Mouse (Mus musculus) lung, postnatal 0 days (tissue): Measurements from ENCODE around the gene Fam229a. TPM values are rescaled to one million over a fixed set of nuclear protein-coding genes. Genes with fewer than 3 reads are reported as not detected.

Experiments used
- ATAC-seq: fragments of 200-750 bp; cut with Nextera tagmentation; 2 replicates; pipeline ENCODE4 v1.8.0; 2017; ENCODE audit warnings: moderate library complexity
- DNase-seq: peaks from one replicate; pipeline ENCODE4 v3.0.0-alpha.2; 2016; ENCODE audit warnings: low spot score
- H3K27ac ChIP-seq: fragments of 300-500 bp; sonication (generic); 2 replicates; pipeline ENCODE4 v1.5.1; 2014; ENCODE audit warnings: antibody characterized with exemption, mild to moderate bottlenecking, low read length, mixed read lengths
- H3K27me3 ChIP-seq: fragments of 300-500 bp; sonication (generic); replicated peaks from 2 replicates; pipeline ENCODE4 v1.6.1; 2014; ENCODE audit warnings: low read length, mixed read lengths; ENCODE audit not compliant: insufficient read depth
- H3K36me3 ChIP-seq: fragments of 300-500 bp; sonication (generic); 2 replicates; pipeline ENCODE4 v1.6.1; 2014; ENCODE audit warnings: low read length, mixed read lengths; ENCODE audit not compliant: insufficient read depth
- H3K4me1 ChIP-seq: fragments of 300-500 bp; sonication (generic); 2 replicates; pipeline ENCODE4 v1.6.1; 2014; ENCODE audit warnings: antibody characterized with exemption, low read depth, low read length, mixed read lengths; ENCODE audit not compliant: insufficient read depth
- H3K4me2 ChIP-seq: fragments of 300-500 bp; sonication (generic); replicated peaks from 2 replicates; pipeline ENCODE4 v1.6.1; 2014; ENCODE audit warnings: low read depth, mild to moderate bottlenecking, low read length, moderate library complexity, mixed read lengths
- H3K4me3 ChIP-seq: fragments of 300-500 bp; sonication (generic); 2 replicates; pipeline ENCODE4 v1.5.1; 2014; ENCODE audit warnings: low read depth, low read length
- H3K9ac ChIP-seq: fragments of 300-500 bp; sonication (generic); replicated peaks from 2 replicates; pipeline ENCODE4 v1.6.1; 2014; ENCODE audit warnings: low read depth, mild to moderate bottlenecking
- H3K9me3 ChIP-seq: fragments of 300-500 bp; sonication (generic); 2 replicates; pipeline ENCODE4 v1.6.1; 2016; ENCODE audit warnings: low read length, mixed read lengths
- CTCF ChIP-seq: IDR thresholded peaks from 2 replicates; pipeline ENCODE4 v1.5.1; 2016; ENCODE audit warnings: antibody characterized with exemption, mild to moderate bottlenecking
- EP300 ChIP-seq: IDR thresholded peaks from 2 replicates; pipeline ENCODE4 v1.6.1; 2016; ENCODE audit warnings: antibody characterized with exemption, mild to moderate bottlenecking, control low read depth
- WGBS: fragments of 180-500 bp; shearing (Covaris S2); extraction: QIAGEN DNeasy Blood & Tissue Kit; methylation state at CpG from one replicate; pipeline ENCODE4 v1.1.7; 2014; 5-methylcytosine and 5-hydroxymethylcytosine counted together
- polyA plus RNA-seq: library from polyadenylated mRNA; unstranded; fragments of >200 nt; fragmentation: Nextera tagmentation; extraction: Ambion mirVana; gene quantifications from 2 replicates; pipeline ENCODE4 v1.2.1, GENCODE M21; 2015

The Fam229a gene
- polyA plus RNA-seq, 1 experiment from 2014 or later, result 2.5 TPM

DNA sequence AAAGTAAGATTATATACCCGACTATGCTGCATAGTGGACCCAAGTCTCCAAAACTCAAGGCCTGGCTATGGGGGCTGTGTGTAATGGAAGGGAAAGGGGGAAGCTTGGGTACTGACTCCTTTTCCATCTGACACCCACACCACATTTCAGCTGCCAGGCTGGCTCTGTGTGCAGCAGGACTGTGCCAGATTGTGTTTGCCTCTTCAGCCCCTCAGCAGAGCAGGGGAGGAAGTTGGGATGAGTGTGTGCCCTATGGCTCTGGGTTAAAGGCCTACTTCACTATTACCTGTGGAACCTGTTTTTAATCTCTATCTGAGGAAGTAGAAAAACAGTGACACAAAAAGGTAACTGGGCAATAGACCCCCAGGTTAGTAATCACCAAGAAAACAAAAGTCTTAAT lies 9.9 kb upstream of the Fam229a start:
- 86% methylated on average over 1 of the region's 1 CpGs for WGBS

GRCm38 (mm10) chr4:129494681-129495080 lies 3.7 kb downstream of the Fam229a start:
- Histone ChIP-seq H3K4me3 (no peak overlapping the region), H3K36me3 (no peaks in the 10 kb centered on the region), H3K27me3 (peaks cover 4% of the 10 kb centered on the region; the same call in 1 of the 2 replicates), H3K9me3 (no peaks in the 10 kb centered on the region), H3K4me2 (no peak overlapping the region), H3K9ac (no peak overlapping the region), H3K27ac (no peak overlapping the region), H3K4me1 (peaks cover 10% of the 10 kb centered on the region; the same call in 1 of the 2 replicates)
- ATAC-seq, result no peak
- DNase-seq, result no peak
- TF ChIP-seq CTCF (peak; percentile 36; the same call in 1 of the 2 replicates), EP300 (no peak)
- WGBS, result 67% methylated on average over 7 of the region's 7 CpGs

More for the DNA sequence above, 9.9 kb upstream of the Fam229a start:
- Histone ChIP-seq H3K36me3 (peaks cover 47% of the 10 kb centered on the region), H3K9me3 (no peaks in the 10 kb centered on the region), H3K4me1 (no peaks in the 10 kb centered on the region), H3K27ac (no peak overlapping the region), H3K4me3 (no peak overlapping the region), H3K27me3 (no peaks in the 10 kb centered on the region), H3K9ac (no peak overlapping the region), H3K4me2 (no peak overlapping the region)
- no peak for TF ChIP-seq CTCF
- no peak for TF ChIP-seq EP300
- peak; percentile 50; the same call in 1 of the 2 replicates for ATAC-seq
- peak; percentile 45 for DNase-seq

DNA sequence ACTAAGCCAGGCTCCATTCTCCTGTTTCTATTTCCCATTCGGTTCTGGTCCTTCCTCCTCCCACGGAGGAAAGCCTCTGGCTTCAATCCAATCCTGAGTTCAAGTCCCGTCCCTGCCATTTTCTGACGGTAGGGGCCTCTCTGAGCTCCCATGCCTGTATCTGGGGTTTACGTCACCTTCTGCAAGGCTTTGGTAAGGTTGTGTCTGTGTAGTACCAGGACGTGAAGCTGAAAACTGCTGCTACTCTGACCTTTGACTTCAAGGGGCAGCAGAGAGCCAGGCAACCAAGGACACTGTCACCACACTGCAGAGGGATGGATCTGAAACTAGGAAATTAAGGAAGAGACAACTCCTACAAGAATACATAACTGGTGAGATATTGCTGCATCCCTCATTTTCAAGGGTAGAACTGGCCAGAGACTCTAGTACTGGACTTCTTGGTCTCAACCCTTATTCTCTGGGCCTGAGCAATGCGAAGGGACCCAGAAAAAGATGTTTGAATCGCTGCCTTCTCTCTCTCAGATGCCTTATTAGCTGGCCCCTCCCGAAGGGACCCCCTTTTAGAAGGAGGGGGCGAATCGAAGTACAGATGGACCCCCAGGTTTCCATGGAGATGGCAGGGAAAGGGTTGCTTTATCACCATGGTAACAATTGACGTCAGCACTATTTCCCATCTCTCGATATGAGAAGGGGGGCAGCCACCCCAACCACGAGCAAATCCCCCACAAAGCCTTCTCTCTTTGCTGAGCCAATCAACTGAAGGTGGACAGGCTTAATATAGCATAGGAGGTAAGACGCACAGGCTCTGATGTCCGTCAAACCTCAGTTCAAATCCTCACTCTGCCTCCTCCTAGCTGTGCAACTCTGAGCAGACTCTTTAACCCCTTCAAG lies 4.9 kb downstream of the Fam229a start:
- ATAC-seq (no peak), DNase-seq (peak; percentile 52)
- 26% methylated on average over 16 of the region's 16 CpGs for WGBS
- Histone ChIP-seq H3K4me3 (no peak overlapping the region), H3K9ac (no peak overlapping the region), H3K4me1 (peaks cover 8% of the 10 kb centered on the region; the same call in 1 of the 2 replicates), H3K36me3 (no peaks in the 10 kb centered on the region), H3K4me2 (0 out of 2 replicates have a peak overlapping the region, but pooled peaks have one; percentile 25), H3K27ac (peak overlapping the region; percentile 64), H3K27me3 (peaks cover 2% of the 10 kb centered on the region; the same call in 1 of the 2 replicates), H3K9me3 (no peaks in the 10 kb centered on the region)
- TF ChIP-seq CTCF (peak; percentile 62), EP300 (no peak)

GRCm38 (mm10) chr4:129496631-129497030 lies 5.6 kb downstream of the Fam229a start:
- H3K27ac ChIP-seq, result peak overlapping the region; percentile 64
- WGBS, result 19% methylated on average over 6 of the region's 6 CpGs
- no peaks in the 10 kb centered on the region for H3K9me3 ChIP-seq
- ATAC-seq, result peak; percentile 46
- H3K36me3 ChIP-seq, result no peaks in the 10 kb centered on the region
- H3K4me3 ChIP-seq, result no peak overlapping the region
- H3K4me1 ChIP-seq, result peaks cover 3% of the 10 kb centered on the region; the same call in 1 of the 2 replicates
- 0 out of 2 replicates have a peak overlapping the region, but pooled peaks have one; percentile 25 for H3K4me2 ChIP-seq
- TF ChIP-seq CTCF (no peak), EP300 (peak; percentile 49; the same call in 1 of the 2 replicates)
- no peaks in the 10 kb centered on the region for H3K27me3 ChIP-seq
- peak; percentile 73 for DNase-seq
- no peak overlapping the region for H3K9ac ChIP-seq

DNA sequence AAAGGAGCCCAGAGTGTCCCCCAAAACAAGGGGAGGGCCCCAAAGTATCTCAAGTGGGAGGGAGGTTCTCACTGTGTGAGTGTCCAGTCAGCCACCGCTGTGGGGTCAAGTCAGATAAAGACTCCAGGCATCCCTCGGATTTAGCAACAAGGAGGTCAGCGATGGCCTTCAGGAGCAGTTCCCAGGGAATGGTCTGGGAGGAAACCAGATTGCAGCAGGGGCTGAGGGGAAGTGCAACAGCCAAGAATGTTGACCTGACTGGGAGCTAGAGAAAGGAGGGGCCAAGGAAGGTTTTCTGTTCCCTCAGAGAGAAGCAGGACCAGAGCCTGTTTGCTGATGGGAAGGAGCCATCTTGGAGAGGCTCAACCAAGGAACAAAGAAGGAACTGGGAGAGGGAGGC lies 8.0 kb downstream of the Fam229a start:
- H3K4me2 ChIP-seq, result no peak overlapping the region
- ATAC-seq (no peak), DNase-seq (no peak)
- H3K27ac ChIP-seq, result no peak overlapping the region
- 0 out of 2 replicates have a peak, but pooled peaks cover 3% of the 10 kb centered on the region for H3K4me1 ChIP-seq
- H3K27me3 ChIP-seq, result no peaks in the 10 kb centered on the region
- H3K4me3 ChIP-seq, result no peak overlapping the region
- no peak overlapping the region for H3K9ac ChIP-seq
- WGBS, result 55% methylated on average over 3 of the region's 3 CpGs
- TF ChIP-seq CTCF (no peak), EP300 (no peak)
- H3K9me3 ChIP-seq, result no peaks in the 10 kb centered on the region
- no peaks in the 10 kb centered on the region for H3K36me3 ChIP-seq

DNA sequence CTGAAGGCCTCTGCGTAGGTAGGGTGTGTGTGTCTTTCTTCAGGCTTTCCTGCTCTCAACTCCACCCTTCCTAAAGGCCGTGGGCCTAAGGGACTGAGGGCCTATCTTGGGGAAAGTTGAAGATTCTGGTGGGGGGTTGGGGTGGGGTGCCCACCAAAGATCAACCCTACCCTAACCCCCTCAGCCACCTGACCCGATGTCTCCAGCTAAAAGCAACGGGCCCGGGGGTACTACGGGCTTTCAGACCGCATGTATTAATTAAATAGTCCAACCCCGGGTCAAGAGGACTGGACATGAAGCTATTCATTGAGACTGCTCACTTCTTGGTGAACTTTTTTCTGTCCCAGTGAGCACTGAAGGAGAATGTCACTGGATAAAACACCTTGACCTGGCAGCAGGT lies 9.0 kb downstream of the Fam229a start:
- Histone ChIP-seq H3K9ac (no peak overlapping the region), H3K27me3 (no peaks in the 10 kb centered on the region), H3K4me3 (no peak overlapping the region), H3K4me2 (peak overlapping the region; percentile 73), H3K27ac (peak overlapping the region; percentile 94; the same call in 1 of the 2 replicates), H3K4me1 (0 out of 2 replicates have a peak, but pooled peaks cover 3% of the 10 kb centered on the region), H3K9me3 (no peaks in the 10 kb centered on the region), H3K36me3 (no peaks in the 10 kb centered on the region)
- 75% methylated on average over 8 of the region's 8 CpGs for WGBS
- no peak for TF ChIP-seq CTCF
- ATAC-seq (no peak), DNase-seq (no peak)
